Mouse (Mus musculus) spleen, adult 2 months (tissue): ENCODE results near the gene Pxdc1.

Source experiments
- CTCF ChIP-seq: fragments of 200-500 bp; IDR thresholded peaks from 2 replicates; pipeline ENCODE4 v1.5.1; 2011; ENCODE audit warnings: mild to moderate bottlenecking, inconsistent platforms; ENCODE audit not compliant: insufficient read depth, insufficient read length, insufficient replicate concordance; ENCODE audit errors: extremely low read depth
- POLR2A ChIP-seq: fragments of 200-500 bp; IDR thresholded peaks from 2 replicates; pipeline ENCODE4 v1.6.1; 2011; ENCODE audit warnings: low read depth, low read length, inconsistent platforms

- no peak for TF ChIP-seq POLR2A
- no peak for TF ChIP-seq CTCF
Observed at GRCm38 (mm10) chr13:34604406-34604805, 48.9 kb downstream of the Pxdc1 start.
